Mouse (Mus musculus) WW6 (cell line): ENCODE data around the gene Vmn2r15.

ENCODE experiments used
- DNase-seq: peaks from one replicate; pipeline ENCODE4 v3.0.0-alpha.2; 2013; ENCODE audit warnings: low read depth, low spot score

Vmn2r15 gene

DNA sequence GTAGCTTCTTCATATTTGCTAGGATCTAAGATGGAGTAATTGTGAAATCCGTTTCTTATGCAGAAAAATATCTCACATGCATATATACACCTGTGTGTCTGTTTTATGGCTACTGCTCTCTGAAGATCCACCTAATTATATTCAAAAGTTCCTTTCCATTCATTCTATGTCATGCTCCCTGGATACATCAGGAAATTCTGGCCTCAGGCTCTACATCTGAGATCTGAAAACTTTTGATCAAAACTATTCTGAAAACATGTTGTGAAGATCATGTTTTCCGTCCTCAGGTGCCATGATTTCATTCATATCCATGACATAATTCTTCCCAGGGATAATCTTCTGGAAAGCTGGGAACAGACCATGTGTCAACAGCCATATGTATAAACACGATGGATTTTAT, at the start of gene Vmn2r15:
Gene Vmn2r15 (minus strand): TSS at position 101 of the 400 bp plus-strand sequence.
- no peak for DNase-seq

DNA sequence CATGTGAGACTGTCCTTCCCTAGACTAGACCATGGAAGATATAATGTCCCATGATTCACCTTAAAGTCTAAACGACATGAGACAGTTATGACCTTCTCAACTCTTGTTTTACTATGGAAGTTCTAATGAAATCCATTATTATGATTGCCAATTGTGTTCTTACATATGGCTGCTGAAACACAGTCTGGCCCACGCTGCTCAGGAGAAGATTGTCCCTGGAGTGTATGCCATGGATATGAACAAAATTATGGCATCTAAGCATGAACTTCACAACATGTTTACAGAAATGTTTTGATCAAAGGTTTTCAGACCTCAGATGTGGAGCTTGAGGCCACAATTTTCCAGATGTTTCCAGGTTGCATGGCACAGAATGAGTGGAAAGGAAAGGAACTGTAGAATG, 32.4 kb upstream of the Vmn2r15 start, which contains the start of gene Vmn2r16:
Gene Vmn2r16 (plus strand): TSS at position 301 of the 400 bp plus-strand sequence.
- DNase-seq, result no peak

DNA sequence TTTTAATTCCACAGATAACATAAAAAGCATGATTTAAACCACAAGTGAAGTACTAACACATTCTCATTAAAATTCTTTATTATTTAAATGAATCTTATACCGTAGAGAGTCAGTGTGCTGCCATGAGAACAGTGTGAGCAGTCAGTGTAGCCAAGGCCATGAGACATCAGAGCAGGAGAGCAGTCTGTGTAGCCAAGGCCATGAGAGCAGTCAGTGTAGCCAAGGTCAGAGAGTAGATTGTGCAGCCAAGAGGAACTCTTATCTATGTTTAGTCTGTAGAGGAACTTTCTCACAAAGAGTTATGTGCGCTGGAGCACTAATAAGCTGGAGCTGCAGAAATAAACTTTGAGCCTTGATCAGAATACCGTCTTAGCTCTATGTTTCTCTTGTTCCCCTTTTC, 2.8 kb downstream of the Vmn2r15 start:
- DNase-seq, result no peak
